Mouse (Mus musculus) heart, embryonic 16.5 days (tissue): ENCODE data around the gene Pdrg1. TPM values are rescaled to one million over a fixed set of nuclear protein-coding genes. Genes with fewer than 3 reads are reported as not detected.

Source experiments
- polyA plus RNA-seq: library from polyadenylated mRNA; unstranded; fragments of >200 nt; fragmentation: Nextera tagmentation; extraction: Ambion mirVana; gene quantifications from 2 replicates; pipeline ENCODE4 v1.2.1, GENCODE M21; 2015

Gene Pdrg1
- polyA plus RNA-seq, 1 experiment from 2014 or later: 146 TPM

Other genes starting within 250 kb of the Pdrg1 start
- gene Bcl2l1, start 183.7 kb downstream of the Pdrg1 start, polyA plus RNA-seq: 70.5 and 74.3 TPM in 2 replicates
- gene Tpx2, start 167.5 kb downstream of the Pdrg1 start, polyA plus RNA-seq: 45.4 and 55.1 TPM in 2 replicates
- gene Mylk2, start 104.1 kb downstream of the Pdrg1 start, polyA plus RNA-seq: 0.10 and 0.32 TPM in 2 replicates
- 6.1 and 6.6 TPM in 2 replicates for gene Foxs1, start 82.2 kb downstream of the Pdrg1 start, polyA plus RNA-seq
- 0.10 and 0.33 TPM in 2 replicates for gene Dusp15, start 63.7 kb downstream of the Pdrg1 start, polyA plus RNA-seq
- gene Ttll9, start 52.9 kb downstream of the Pdrg1 start, polyA plus RNA-seq: 0.95 and 1.1 TPM in 2 replicates
- not detected in 2 replicates for gene Xkr7, start 16.4 kb upstream of the Pdrg1 start, polyA plus RNA-seq
- 3.0 and 4.8 TPM in 2 replicates for gene Ccm2l, start 50.5 kb upstream of the Pdrg1 start, polyA plus RNA-seq
- gene Hck, start 93.0 kb upstream of the Pdrg1 start, polyA plus RNA-seq: 2.9 and 3.1 TPM in 2 replicates
- gene Tm9sf4, start 145.9 kb upstream of the Pdrg1 start, polyA plus RNA-seq: 63.0 and 65.4 TPM in 2 replicates
- gene Tspyl3, start 210.0 kb upstream of the Pdrg1 start, polyA plus RNA-seq: 6.5 and 7.5 TPM in 2 replicates
- 9.8 and 10.3 TPM in 2 replicates for gene Plagl2, start 226.0 kb upstream of the Pdrg1 start, polyA plus RNA-seq
- gene Pofut1, start 226.1 kb upstream of the Pdrg1 start, polyA plus RNA-seq: 3.7 and 4.0 TPM in 2 replicates